Mouse (Mus musculus) adipocyte (in vitro differentiated cells): ENCODE measurements around the gene Lamtor3.
"Not testable (repeated sequence)": the region's sequence is repeated elsewhere in the genome, so short reads cannot be mapped to it uniquely, and the experiment has no call there.

Source experiments
- DNase-seq: peaks from one replicate; pipeline ENCODE4 v3.0.0-alpha.2; 2016; ENCODE audit warnings: low spot score

Lamtor3 gene

DNA sequence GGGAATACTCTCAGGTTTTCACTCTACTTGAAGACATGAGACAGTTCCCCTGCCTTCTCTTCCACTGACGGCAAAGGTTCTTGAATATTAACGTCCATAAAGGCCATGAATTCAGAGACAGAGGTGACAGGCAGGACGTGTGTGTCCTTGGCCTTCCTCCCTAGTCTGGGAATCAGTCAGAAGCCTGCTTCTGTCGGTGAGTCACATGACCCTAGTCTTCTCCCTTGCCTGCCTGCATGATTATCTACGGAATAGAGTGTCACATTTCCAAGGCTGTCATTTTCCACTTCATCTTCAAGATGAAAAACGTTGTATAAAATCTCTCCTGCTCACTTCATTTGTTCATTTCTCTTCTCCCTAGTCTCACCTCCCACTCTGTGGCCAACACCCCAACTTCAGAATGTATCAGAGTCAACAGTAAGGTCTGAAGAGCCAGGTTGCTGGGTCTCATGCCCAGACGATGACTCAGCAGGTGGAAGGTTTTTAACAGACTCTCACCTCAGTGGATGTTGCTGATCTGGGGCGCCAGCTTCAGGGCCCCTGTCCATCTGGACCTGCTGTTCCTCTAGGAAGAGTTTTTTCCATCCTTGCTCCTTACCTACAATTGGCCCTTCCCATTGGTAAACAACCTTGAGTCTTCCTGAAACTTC, 43.6 kb downstream of the Lamtor3 start:
- no peak for DNase-seq

DNA sequence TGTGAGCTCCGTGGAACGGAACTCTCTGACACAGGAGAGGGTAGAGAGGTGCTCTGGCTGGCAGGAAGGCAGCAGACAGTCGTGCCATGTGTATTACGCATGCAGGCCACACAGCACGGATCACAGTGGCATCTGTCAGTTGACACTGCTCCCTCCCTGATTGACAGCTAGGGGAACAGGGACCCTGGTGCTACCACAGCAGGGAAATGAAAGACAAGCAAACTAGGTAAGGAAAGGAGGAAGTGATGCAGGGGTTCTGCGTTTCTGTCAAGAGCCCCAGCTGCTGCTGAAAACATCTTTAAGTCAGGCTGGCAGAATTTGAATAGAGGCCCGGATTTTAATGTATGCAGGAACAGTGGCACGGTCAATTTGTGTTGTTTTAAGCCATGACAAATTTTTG, 45.2 kb downstream of the Lamtor3 start:
- DNase-seq = no peak

DNA sequence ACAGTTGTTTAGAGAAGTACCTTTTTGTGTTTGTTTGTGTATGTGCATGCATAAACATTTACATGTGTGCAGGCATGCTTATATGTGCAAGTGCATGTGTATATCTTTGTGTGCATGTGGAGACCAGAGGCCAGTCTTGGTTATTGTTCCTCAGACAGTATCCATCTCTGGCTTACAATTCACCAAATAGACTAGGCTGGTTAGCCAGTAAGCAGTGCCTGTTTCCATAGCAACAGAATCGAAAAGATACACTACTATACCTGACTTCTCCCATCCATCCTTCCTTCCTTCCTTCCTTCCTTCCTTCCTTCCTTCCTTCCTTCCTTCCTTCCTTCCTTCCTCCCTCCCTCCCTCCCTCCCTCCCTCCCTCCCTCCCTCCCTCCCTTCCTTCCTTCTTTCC, 45.7 kb downstream of the Lamtor3 start:
- DNase-seq = not testable (repeated sequence)

DNA sequence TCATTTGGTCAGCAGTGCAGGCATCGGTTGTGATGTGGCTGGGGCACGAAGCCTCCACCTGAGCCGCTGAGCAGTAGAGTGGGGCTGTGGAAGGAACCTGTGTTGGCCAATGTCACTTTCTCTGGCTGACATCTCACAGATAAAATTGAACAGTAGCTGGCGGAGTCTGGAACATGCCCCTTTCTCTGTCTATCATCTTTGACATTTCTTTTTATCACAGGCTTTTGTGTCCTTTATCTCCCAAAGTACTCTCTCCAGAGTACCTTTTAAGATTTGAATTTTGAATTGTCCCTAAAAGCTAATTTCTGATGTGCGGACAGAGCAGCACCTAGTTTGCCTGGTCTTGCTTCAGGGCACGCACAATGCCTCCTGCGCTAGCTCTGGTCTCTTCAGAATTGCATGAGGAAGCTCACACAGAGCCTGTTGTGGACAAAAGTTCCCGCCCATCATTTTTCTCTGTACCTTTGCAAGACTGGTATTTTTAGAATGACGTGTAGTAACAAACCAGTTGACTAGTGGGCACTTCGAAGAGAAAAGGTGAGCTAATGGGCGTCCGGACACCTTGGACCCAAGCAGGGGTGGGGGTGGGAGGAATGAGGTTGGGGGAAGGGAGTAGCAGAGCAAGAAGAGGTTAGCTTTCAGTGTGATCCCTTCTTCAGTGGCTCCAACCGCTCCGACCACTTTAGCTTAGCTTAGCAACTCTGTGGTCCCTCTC, 50.0 kb downstream of the Lamtor3 start:
- DNase-seq = no peak

DNA sequence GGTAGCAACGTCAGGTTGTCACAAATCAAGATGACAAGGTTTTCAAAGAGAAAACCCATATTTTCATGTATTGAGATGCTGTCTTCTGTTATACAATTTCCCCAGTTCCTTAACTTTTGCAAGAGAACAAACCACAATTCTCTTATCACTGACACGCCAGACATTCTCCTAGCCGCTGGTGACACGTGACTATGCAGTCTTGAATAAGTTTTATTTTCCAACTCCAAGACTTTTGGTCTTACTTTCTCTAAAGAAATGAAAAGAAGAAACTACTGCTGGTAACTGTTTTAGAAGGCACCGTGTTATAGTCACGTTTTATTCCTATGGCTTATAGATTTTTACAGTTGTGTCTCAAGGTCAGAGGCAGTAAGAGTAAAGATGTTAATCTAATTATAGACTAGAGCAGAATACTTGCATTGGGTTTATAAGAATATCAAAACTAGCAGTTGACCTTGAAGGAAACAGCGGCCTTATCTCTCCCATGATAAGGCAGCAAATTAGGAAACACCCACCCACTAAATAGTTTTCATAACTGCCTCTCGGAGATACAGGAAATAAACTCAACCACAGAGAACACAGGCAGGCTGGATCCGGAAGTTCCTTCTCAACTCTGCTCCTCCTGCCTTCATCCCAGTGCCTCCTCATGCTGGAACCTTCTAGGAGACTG, 50.6 kb downstream of the Lamtor3 start:
- DNase-seq = no peak

DNA sequence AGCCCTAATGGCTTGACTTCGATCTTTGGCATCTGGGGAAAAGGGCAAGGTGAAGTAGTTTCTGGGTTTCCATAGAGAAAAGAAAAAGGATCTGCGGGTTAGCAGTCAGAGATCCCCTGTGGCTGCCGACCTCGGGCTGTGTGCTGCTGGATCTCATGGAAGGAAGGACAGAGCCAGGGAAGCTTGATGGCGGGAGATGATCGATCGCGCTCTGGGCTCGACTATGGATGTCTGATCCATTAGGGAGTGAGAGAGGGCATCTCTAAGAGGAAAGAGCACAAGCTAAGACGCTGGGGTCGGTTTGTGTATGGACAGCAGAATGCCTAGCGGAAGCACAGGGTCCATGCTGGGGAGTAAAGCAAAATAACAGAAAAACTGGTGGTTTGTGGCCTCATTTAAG, 51.6 kb downstream of the Lamtor3 start:
- DNase-seq = no peak

DNA sequence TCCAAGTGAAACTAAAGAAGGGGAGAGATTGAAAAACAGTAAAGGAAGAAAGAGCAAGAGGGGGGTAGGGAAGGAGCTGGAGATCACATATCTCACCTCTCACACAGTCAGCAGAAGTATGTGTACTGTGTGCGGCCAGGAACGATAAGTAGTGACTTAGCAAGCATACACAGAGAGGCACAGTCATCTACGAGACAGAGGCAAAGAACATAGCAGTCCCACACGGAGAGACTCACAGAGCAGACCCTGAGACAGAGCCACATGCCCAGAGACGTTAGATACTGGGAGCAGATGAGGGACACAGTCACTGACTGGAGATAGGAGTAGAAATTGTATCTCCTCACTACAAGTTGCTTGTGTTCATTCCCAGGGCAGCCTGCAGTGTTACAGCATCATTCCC, 53.9 kb downstream of the Lamtor3 start:
- no peak for DNase-seq

DNA sequence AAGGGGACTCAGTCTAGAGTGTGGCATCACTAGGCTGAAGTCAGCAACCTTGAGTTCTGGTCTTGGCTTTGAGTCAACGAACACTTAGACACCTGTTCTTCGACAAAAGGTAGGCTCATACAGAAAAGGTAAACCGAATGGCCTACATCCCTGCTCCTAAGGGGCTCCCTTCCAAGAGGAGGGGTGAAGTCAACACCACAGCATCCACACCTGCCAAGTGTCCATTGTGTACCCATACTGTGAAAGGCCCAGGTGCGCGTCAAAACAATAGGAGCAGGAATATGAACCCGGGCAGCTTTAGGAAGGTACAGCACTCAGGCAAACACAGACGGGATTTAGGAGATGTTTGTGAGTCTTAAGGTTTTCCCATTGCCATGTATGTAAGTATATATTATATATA, 54.7 kb downstream of the Lamtor3 start:
- no peak for DNase-seq

DNA sequence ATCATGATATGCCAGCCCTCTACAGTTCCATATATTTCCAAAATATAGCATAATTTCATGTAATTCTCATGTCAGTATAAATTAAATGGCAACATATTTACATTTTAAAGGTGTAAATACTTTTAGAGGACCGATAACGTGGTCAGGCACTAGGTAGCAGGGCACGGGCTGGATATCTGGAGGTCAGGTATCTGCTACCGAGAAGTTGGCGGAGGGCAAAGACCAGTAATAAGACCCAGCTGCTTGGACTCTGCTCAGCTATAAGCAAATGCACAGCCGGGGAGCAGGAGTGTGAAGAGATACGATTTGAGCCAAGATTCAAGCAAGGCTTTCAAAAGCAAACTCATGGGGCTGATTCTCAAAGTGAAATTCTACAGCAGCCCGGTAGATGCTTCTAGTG, 56.0 kb downstream of the Lamtor3 start:
- no peak for DNase-seq

DNA sequence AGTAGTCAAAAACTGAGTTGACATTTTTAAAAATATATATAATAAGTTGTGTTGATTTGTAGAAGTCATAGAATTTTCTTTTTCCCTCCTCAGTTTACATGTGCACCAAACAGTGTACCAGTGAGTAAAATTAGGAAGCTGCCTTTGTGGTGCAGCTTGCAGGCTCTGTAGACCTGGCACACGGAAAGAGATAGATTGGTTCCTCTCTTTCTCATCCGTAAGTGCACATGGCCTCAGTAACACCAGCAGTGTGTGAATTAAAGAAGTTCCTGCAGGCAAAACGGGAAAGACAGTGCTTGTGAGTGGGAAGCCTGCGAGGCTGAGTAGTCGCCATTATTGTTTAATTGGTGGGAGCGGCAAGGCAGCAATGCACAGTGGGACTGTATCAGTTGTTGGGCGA, 57.1 kb downstream of the Lamtor3 start:
- DNase-seq = no peak

DNA sequence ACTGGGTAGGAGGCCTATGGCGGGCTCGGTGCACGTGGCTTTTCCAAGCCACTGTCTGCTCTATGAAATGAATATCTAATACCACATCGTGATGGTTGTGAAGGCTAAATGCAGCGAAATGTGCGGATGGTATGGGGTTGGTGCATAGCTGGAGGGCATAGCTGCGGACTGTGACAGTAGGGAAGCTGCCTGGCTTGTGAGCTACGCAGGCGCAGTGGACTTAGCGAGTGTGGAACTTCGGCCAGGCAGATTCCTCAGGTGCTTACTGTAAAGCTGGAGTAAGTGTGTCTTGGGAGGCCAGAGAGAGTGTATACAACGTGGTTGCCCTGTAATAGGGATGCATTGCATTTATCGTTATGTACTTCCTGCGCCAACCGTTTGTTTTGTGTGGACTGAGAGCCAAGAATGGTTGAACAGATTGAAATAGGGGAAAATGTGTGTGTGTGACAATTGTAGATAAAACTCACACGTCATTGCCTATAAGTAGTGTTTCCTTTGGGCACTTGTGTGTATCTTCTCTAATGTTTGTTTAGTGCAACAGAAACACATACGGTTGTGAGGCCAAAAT, 57.6 kb downstream of the Lamtor3 start:
- no peak for DNase-seq

DNA sequence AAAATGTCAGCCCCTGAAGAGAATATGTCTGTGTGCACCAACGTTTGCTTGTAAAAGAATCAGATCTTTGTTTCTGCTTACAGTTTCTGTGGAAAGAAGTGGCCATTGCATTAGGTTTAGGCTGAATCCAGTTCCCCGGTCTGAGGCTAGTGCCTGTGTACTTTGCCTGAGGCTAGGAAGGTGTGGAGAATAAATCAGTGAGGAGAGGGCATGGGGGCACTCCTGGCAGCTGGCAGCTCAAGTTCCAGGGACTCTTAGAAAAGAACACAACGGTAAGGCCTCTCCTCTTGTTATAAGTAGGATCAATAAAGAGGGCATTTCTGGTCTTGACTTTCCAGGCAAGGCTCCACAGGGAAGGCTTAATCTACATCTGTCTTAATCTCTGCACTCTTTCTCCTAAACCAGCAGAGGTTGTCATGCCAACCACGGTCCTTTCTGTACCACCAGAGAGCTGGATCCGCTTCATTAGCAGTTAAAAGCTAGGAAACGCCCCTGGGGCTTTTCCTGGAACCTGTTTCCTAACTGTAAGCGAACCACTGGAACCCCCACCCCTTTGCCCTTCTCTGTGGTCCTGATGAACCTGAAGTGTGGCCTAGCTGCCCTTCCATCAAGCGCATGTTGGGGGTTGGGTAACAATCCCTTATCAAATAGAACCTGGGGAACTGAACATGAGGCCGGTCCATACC, 58.8 kb downstream of the Lamtor3 start:
- no peak for DNase-seq

DNA sequence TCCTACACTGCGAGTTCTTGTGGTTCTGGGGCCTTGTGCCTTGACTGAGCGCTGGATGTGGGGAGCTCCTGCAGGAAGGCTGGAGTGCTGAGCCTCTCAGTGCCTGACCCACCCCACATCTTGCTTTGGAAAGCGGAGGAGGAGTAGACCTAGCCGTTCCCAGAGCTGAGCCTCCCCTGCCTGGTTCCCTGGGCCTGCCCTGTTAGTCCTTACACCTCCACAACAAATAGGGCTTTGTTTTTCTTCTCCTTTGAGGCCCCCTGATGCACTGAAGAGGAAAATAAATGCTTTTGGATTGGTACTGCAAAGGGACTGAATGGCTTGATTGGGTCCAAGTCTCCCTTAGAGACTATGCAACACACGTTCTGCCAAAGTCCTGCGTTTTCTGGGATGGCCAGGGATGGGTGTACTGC, 59.3 kb downstream of the Lamtor3 start:
- DNase-seq = no peak

DNA sequence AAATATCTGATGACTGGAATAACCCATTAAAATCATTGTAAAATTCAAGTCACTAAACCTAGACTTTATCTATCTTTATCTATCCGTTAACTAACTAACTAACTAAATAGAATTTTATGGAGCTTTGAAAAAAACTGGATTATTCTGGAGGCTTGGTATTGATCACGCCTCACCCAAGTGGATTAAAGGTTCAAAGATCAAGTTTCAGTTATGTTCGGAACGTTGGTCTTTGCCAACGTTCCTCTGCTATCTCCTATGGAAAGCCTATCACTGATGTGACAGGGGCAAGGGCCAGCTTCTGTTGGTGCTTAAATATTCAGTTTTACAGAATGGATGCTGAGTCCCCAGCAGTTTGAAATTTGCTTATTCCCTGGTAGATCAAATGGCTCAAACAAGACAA, 59.9 kb downstream of the Lamtor3 start:
- no peak for DNase-seq
